Mouse (Mus musculus) layer of hippocampus, postnatal 10 days (tissue): ENCODE results near the gene Brd4. TPM values are rescaled to one million over a fixed set of nuclear protein-coding genes. Genes with fewer than 3 reads are reported as not detected.

Experiments used
- DNase-seq, 2 experiments: peaks; one replicate each; pipeline ENCODE4 v3.0.0; 2021; ENCODE audit warnings: low spot score in 2 of 2
- long read RNA-seq: library from polyadenylated mRNA; stranded (forward); transcript quantifications from one replicate; pipeline ENCODE4 v2.0.0, GENCODE M21; 2023
- total RNA-seq, 2 experiments: library from RNA; stranded (reverse); gene quantifications; 2 replicates each; pipeline ENCODE4 v1.2.3; 2021

Gene Brd4
- 100 to 1,000 TPM; 112 to 126 TPM for total RNA-seq
- long read RNA-seq, partial matches to known transcripts, result 10 of 19 reads
- long read RNA-seq, other reads (novel, unspliced or antisense), result 9 of 19 reads

- peak; percentile 92 to 93 for DNase-seq
Measured at GRCm38 (mm10) chr17:32284262-32285137, at the start of gene Brd4. Gene Brd4, minus strand, starts transcription at chr17:32284722.

- DNase-seq, result no peak
Measured at GRCm38 (mm10) chr17:32333675-32334303, 49.3 kb upstream of the Brd4 start.

- no peak for DNase-seq
Measured at GRCm38 (mm10) chr17:32327501-32327900, 43.0 kb upstream of the Brd4 start.

- no peak for DNase-seq
Measured at GRCm38 (mm10) chr17:32322809-32323208, 38.3 kb upstream of the Brd4 start.

- no peak for DNase-seq
Measured at GRCm38 (mm10) chr17:32321836-32322235, 37.3 kb upstream of the Brd4 start.

GRCm38 (mm10) chr17:32321390-32321734, 36.8 kb upstream of the Brd4 start:
- DNase-seq, result no peak

- DNase-seq, result peak; percentile 96 to 98
Measured at GRCm38 (mm10) chr17:32320597-32321389, 36.3 kb upstream of the Brd4 start, which contains the start of gene Akap8. Gene Akap8, minus strand, starts transcription at chr17:32321238.

GRCm38 (mm10) chr17:32319950-32320349, 35.4 kb upstream of the Brd4 start:
- no peak for DNase-seq

- no peak for DNase-seq
Measured at GRCm38 (mm10) chr17:32317708-32318107, 33.2 kb upstream of the Brd4 start.

- DNase-seq, result no peak
Measured at GRCm38 (mm10) chr17:32317032-32317431, 32.5 kb upstream of the Brd4 start.

- no peak for DNase-seq
Measured at GRCm38 (mm10) chr17:32315560-32315959, 31.0 kb upstream of the Brd4 start.

- no peak for DNase-seq
Measured at GRCm38 (mm10) chr17:32313892-32314291, 29.4 kb upstream of the Brd4 start.

- DNase-seq, result no peak
Measured at GRCm38 (mm10) chr17:32312801-32313200, 28.3 kb upstream of the Brd4 start.

- DNase-seq, result no peak
Measured at GRCm38 (mm10) chr17:32307963-32308362, 23.4 kb upstream of the Brd4 start.

GRCm38 (mm10) chr17:32298125-32298524, 13.6 kb upstream of the Brd4 start:
- DNase-seq, result no peak

GRCm38 (mm10) chr17:32295901-32296300, 11.4 kb upstream of the Brd4 start:
- DNase-seq, result no peak

- DNase-seq, result no peak
Measured at GRCm38 (mm10) chr17:32295160-32295559, 10.6 kb upstream of the Brd4 start.

- DNase-seq, result no peak
Measured at GRCm38 (mm10) chr17:32285138-32285670, 682 bp upstream of the Brd4 start.

- DNase-seq, result peak; percentile 53 to 60
Measured at GRCm38 (mm10) chr17:32283771-32284221, 726 bp downstream of the Brd4 start.

- DNase-seq, result no peak
Measured at GRCm38 (mm10) chr17:32283341-32283740, 1.2 kb downstream of the Brd4 start.
